In genomic region chrX:71532635-71533034, GRCm38 (mm10) we compare ENCODE assay signal across 13 mouse cellular contexts. TPM values are rescaled to one million over a fixed set of nuclear protein-coding genes. Genes with fewer than 3 reads are reported as not detected.
DNase-seq lines count a peak whose midpoint lies in the region; ATAC-seq and TF ChIP-seq lines count a peak whose summit lies in the region.
"Had no signal": no experiment of that assay in that cellular context is flagged by ENCODE, and none has a peak within 500 bp of the region (broad histone marks: within the 10 kb centered on the region; RNA-seq: fewer than 3 reads in every experiment).

No protein-coding gene starts in this region.

- no peak; the same call in none of the 2 replicates for TF ChIP-seq RAD21 in CH12.LX (IDR thresholded peaks at IDR 0.05; ENCODE audit: low read depth, low read length)

- dilution Hi-C loops in CH12.LX (cut with MboI; ENCODE audit: extremely low pct_ligation_motif_present, extremely low pct_unique_long_range_greater_than_20kb, low sequenced_read_pairs), result no loop called here

- no peak overlapping the region for H3K4me2 ChIP-seq in CH12.LX (ENCODE audit: insufficient read depth, low read depth, poor library complexity, severe bottlenecking)
- H3K4me2 ChIP-seq in liver, postnatal 0 days (ENCODE audit: low read depth, low read length), result no peak overlapping the region
- H3K4me2 ChIP-seq: heart, embryonic 12.5 days; liver, embryonic 15.5 days had no signal

- WGBS in liver, postnatal 0 days (ENCODE audit: insufficient replicate concordance), result 58% methylated on average over 3 of the region's 3 CpGs
- 69% methylated on average over 3 of the region's 3 CpGs for WGBS in forebrain, embryonic 10.5 days

- no peaks in the 10 kb centered on the region for H3K36me3 ChIP-seq in CH12.LX (replicated peaks in 1 of 2; ENCODE audit: control insufficient read depth in 1 of 2, insufficient read depth in 1 of 2, low read length in 1 of 2)
- H3K36me3 ChIP-seq in liver, postnatal 0 days (replicated peaks; ENCODE audit: insufficient read depth, low read length), result no peaks in the 10 kb centered on the region
- H3K36me3 ChIP-seq in forebrain, embryonic 10.5 days (replicated peaks), result no peaks in the 10 kb centered on the region
- H3K36me3 ChIP-seq: embryonic facial prominence, embryonic 10.5 days; heart, embryonic 12.5 days; liver, embryonic 15.5 days had no signal

- in situ Hi-C loops in CH12.LX (cut with MboI; ENCODE audit: low pct_ligation_motif_present, low pct_unique_long_range_greater_than_20kb, low sequenced_read_pairs), result no loop called here

- DNase-seq in CD4-positive, CD25-positive, alpha-beta regulatory T cell, adult 2 months (ENCODE audit: low read depth, low spot score), result peak; percentile 19
- DNase-seq in left cerebral cortex, postnatal 4 days, result peak; percentile 2
- no peak for DNase-seq in left cerebral cortex, postnatal 14 days (ENCODE audit: low spot score in 2 of 2)
- no peak for DNase-seq in CH12.LX (ENCODE audit: extremely low read depth)
- peak; percentile 37 for DNase-seq in liver, postnatal 0 days
- DNase-seq in forebrain, embryonic 10.5 days (ENCODE audit: extremely low spot score, low spot score), result no peak
- DNase-seq in cerebellum, adult 9-11 months, result no peak
- DNase-seq: gastrocnemius, postnatal 14 days had no signal

- peaks cover 0 to 7% of the 10 kb centered on the region in 2 experiments; a peak in 1 of 4 replicates for H3K4me1 ChIP-seq in CH12.LX (ENCODE audit: control insufficient read depth in 1 of 2, insufficient read depth in 2 of 2)
- H3K4me1 ChIP-seq in liver, postnatal 0 days (ENCODE audit: insufficient read depth), result no peaks in the 10 kb centered on the region
- H3K4me1 ChIP-seq in forebrain, embryonic 10.5 days, result peaks cover 4% of the 10 kb centered on the region; the same call in 1 of the 2 replicates
- H3K4me1 ChIP-seq: embryonic facial prominence, embryonic 10.5 days; liver, embryonic 15.5 days had no signal

- no peak for TF ChIP-seq EP300 in CH12.LX (IDR thresholded peaks at IDR 0.05; ENCODE audit: low read length)
- no peak for TF ChIP-seq EP300 in liver, postnatal 0 days (IDR thresholded peaks at IDR 0.05; ENCODE audit: low read depth)

- no peak for TF ChIP-seq POLR2A in CH12.LX (IDR thresholded peaks at IDR 0.05; ENCODE audit: low read depth, low read length)

- H3K27ac ChIP-seq in CH12.LX (ENCODE audit: insufficient read depth, low read depth), result no peak overlapping the region
- H3K27ac ChIP-seq in liver, postnatal 0 days (ENCODE audit: low read depth), result no peak overlapping the region
- H3K27ac ChIP-seq in forebrain, embryonic 10.5 days, result no peak overlapping the region
- H3K27ac ChIP-seq: embryonic facial prominence, embryonic 10.5 days; liver, embryonic 15.5 days had no signal

- H3K9ac ChIP-seq in CH12.LX (ENCODE audit: insufficient read depth, low read depth), result no peak overlapping the region
- no peak overlapping the region for H3K9ac ChIP-seq in liver, postnatal 0 days (replicated peaks)
- H3K9ac ChIP-seq: heart, embryonic 12.5 days; liver, embryonic 15.5 days had no signal

- no peak for ATAC-seq in CD4-positive, CD25-positive, alpha-beta regulatory T cell, adult 4 months
- ATAC-seq in liver, postnatal 0 days, result no peak

- H3K79me2 ChIP-seq in CH12.LX (replicated peaks; ENCODE audit: control insufficient read depth, extremely low read depth, insufficient read depth, poor library complexity, severe bottlenecking), result no peaks in the 10 kb centered on the region

- no peaks in the 10 kb centered on the region for H3K27me3 ChIP-seq in CH12.LX (replicated peaks)
- H3K27me3 ChIP-seq in liver, postnatal 0 days (ENCODE audit: insufficient read depth, low read length), result 0 out of 2 replicates have a peak, but pooled peaks cover 3% of the 10 kb centered on the region
- no peaks in the 10 kb centered on the region; the same call in 1 of the 2 replicates for H3K27me3 ChIP-seq in forebrain, embryonic 10.5 days (ENCODE audit: poor library complexity, severe bottlenecking)
- H3K27me3 ChIP-seq: liver, embryonic 15.5 days had no signal

- no peaks in the 10 kb centered on the region for H3K9me3 ChIP-seq in CH12.LX (replicated peaks; ENCODE audit: low read length)
- no peaks in the 10 kb centered on the region for H3K9me3 ChIP-seq in liver, postnatal 0 days (ENCODE audit: low read length)
- H3K9me3 ChIP-seq in forebrain, embryonic 10.5 days, result no peaks in the 10 kb centered on the region
- H3K9me3 ChIP-seq: embryonic facial prominence, embryonic 10.5 days; heart, embryonic 12.5 days; liver, embryonic 15.5 days; megakaryocyte, embryonic 14.5 days had no signal

- TF ChIP-seq CTCF in CH12.LX (conservative IDR thresholded peaks at IDR 0.05 in 1 of 2, IDR thresholded peaks at IDR 0.05 in 1 of 2; ENCODE audit: low read depth in 2 of 2, low read length in 2 of 2), result peak in 1 of 2 experiments; percentile 44; a peak in 2 of 4 replicates
- peak; percentile 49 for TF ChIP-seq CTCF in liver, postnatal 0 days (IDR thresholded peaks at IDR 0.05; ENCODE audit: low read depth)

- intact Hi-C loops in left cerebral cortex, postnatal 4 days (cut with DNase I), result no loop called here
- intact Hi-C loops in left cerebral cortex, postnatal 14 days (cut with DNase I), result no loop called here

- no peak overlapping the region for H3K4me3 ChIP-seq in CH12.LX (replicated peaks in 1 of 3; ENCODE audit: low read depth in 2 of 3, low read length in 2 of 3, poor library complexity in 1 of 3)
- no peak overlapping the region for H3K4me3 ChIP-seq in liver, postnatal 0 days (ENCODE audit: low read depth, low read length)
- H3K4me3 ChIP-seq in forebrain, embryonic 10.5 days, result no peak overlapping the region
- H3K4me3 ChIP-seq: embryonic facial prominence, embryonic 10.5 days; heart, embryonic 12.5 days; liver, embryonic 15.5 days; megakaryocyte, embryonic 14.5 days had no signal

TF ChIP-seq in CH12.LX, 34 proteins besides CTCF, POLR2A, EP300 and RAD21:
- no peak for TF ChIP-seq CHD1 (IDR thresholded peaks at IDR 0.05; ENCODE audit: low read depth, low read length)
- peak; percentile 21 for TF ChIP-seq SMC3 (IDR thresholded peaks at IDR 0.05; ENCODE audit: low read depth, low read length)

RNA-seq across cellular contexts. Expression of gene Hmgb3, which starts 23.1 kb away (rescaled TPM):
- polyA plus RNA-seq in CD4-positive, CD25-positive, alpha-beta regulatory T cell, adult 4 months (2017; shearing (Covaris generic)), result 10 to 100 TPM; 22.3 to 38.7 TPM
- total RNA-seq in left cerebral cortex, postnatal 4 days (2021), result 100 to 1,000 TPM; 189 to 222 TPM
- total RNA-seq in left cerebral cortex, postnatal 14 days (2021), result 10 to 100 TPM; 53.1 to 59.4 TPM
- 26.5 and 31.9 TPM in 2 replicates for total RNA-seq in CH12.LX (2012; rRNA removed)
- total RNA-seq in CH12.LX (2014; rRNA removed), result 40.6 and 47.3 TPM in 2 replicates
- polyA plus RNA-seq in CH12.LX (2012; ENCODE audit: insufficient read length, low read depth), result 56.2 and 59.1 TPM in 2 replicates
- polyA plus RNA-seq in liver, postnatal 0 days (2015; fragmentation: Nextera tagmentation; extraction: Ambion mirVana), result 80.3 and 91.7 TPM in 2 replicates
- 833 and 839 TPM in 2 replicates for polyA plus RNA-seq in forebrain, embryonic 10.5 days (2016; fragmentation: Nextera tagmentation; extraction: Ambion mirVana)

RNA-seq across cellular contexts. Expression of gene Cd99l2, which starts 40.0 kb away (rescaled TPM):
- 10 to 100 TPM; 20.0 to 23.7 TPM for polyA plus RNA-seq in CD4-positive, CD25-positive, alpha-beta regulatory T cell, adult 4 months (2017; shearing (Covaris generic))
- 10 to 100 TPM; 75.9 to 95.1 TPM for total RNA-seq in left cerebral cortex, postnatal 4 days (2021)
- total RNA-seq in left cerebral cortex, postnatal 14 days (2021), result 10 to 100 TPM; 76.1 to 79.3 TPM
- total RNA-seq in CH12.LX (2012; rRNA removed), result 8.8 and 9.9 TPM in 2 replicates
- total RNA-seq in CH12.LX (2014; rRNA removed), result 10.4 and 11.0 TPM in 2 replicates
- 13.7 and 14.5 TPM in 2 replicates for polyA plus RNA-seq in CH12.LX (2012; ENCODE audit: insufficient read length, low read depth)
- 5.7 and 6.2 TPM in 2 replicates for polyA plus RNA-seq in liver, postnatal 0 days (2015; fragmentation: Nextera tagmentation; extraction: Ambion mirVana)
- 21.7 and 23.4 TPM in 2 replicates for polyA plus RNA-seq in forebrain, embryonic 10.5 days (2016; fragmentation: Nextera tagmentation; extraction: Ambion mirVana)

Comparison
In these comparisons a context has a peak if more than half of its experiments do, and no peak if none do; other contexts are left out.
1. DNase-seq: peak in CD4-positive, CD25-positive, alpha-beta regulatory T cell, adult 2 months (single experiment), left cerebral cortex, postnatal 4 days (single experiment) and liver, postnatal 0 days (single experiment); none in left cerebral cortex, postnatal 14 days (0 of 2), CH12.LX (single experiment), forebrain, embryonic 10.5 days (single experiment) and cerebellum, adult 9-11 months (single experiment).